Mouse (Mus musculus) embryonic facial prominence, embryonic 11.5 days (tissue): Measurements from ENCODE around the gene Zfp429. TPM values are rescaled to one million over a fixed set of nuclear protein-coding genes. Genes with fewer than 3 reads are reported as not detected.
"Not testable (repeated sequence)": the region's sequence is repeated elsewhere in the genome, so short reads cannot be mapped to it uniquely, and the experiment has no call there.

Source experiments
- ATAC-seq: fragments of 200-750 bp; cut with Nextera tagmentation; replicated peaks from 2 replicates; pipeline ENCODE4 v1.8.0; 2017; ENCODE audit warnings: low read depth; ENCODE audit not compliant: insufficient number of reproducible peaks, low FRiP score, low TSS enrichment
- DNase-seq: peaks from one replicate; pipeline ENCODE4 v3.0.0-alpha.2; 2015; ENCODE audit warnings: low spot score
- H3K27ac ChIP-seq: fragments of 300-500 bp; sonication (generic); replicated peaks from 2 replicates; pipeline ENCODE4 v1.5.1; 2014; ENCODE audit warnings: mild to moderate bottlenecking, low read depth, low read length, control low read depth
- H3K27me3 ChIP-seq: fragments of 300-500 bp; sonication (generic); 2 replicates; pipeline ENCODE4 v1.6.1; 2014; ENCODE audit warnings: mild to moderate bottlenecking, low read length, moderate library complexity, mixed read lengths; ENCODE audit not compliant: control insufficient read depth, insufficient read depth
- H3K36me3 ChIP-seq: fragments of 300-500 bp; sonication (generic); replicated peaks from 2 replicates; pipeline ENCODE4 v1.6.1; 2014; ENCODE audit warnings: low read depth, mild to moderate bottlenecking, low read length, moderate library complexity, mixed read lengths; ENCODE audit not compliant: control insufficient read depth, insufficient read depth
- H3K4me1 ChIP-seq: fragments of 300-500 bp; sonication (generic); 2 replicates; pipeline ENCODE4 v1.6.1; 2014; ENCODE audit warnings: low read length, mixed read lengths; ENCODE audit not compliant: control insufficient read depth, insufficient read depth
- H3K4me2 ChIP-seq: fragments of 300-500 bp; sonication (generic); 2 replicates; pipeline ENCODE4 v1.6.1; 2014; ENCODE audit warnings: low read depth, mild to moderate bottlenecking, control low read depth, low read length, moderate library complexity
- H3K4me3 ChIP-seq: fragments of 300-500 bp; sonication (generic); 2 replicates; pipeline ENCODE4 v1.5.1; 2014; ENCODE audit warnings: low read depth, low read length, control low read depth
- H3K9ac ChIP-seq: fragments of 300-500 bp; sonication (generic); replicated peaks from 2 replicates; pipeline ENCODE4 v1.6.1; 2014; ENCODE audit warnings: mild to moderate bottlenecking, control low read depth, low read length
- H3K9me3 ChIP-seq: fragments of 300-500 bp; sonication (generic); replicated peaks from 2 replicates; pipeline ENCODE4 v1.6.1; 2016; ENCODE audit warnings: mild to moderate bottlenecking, low read length, inconsistent platforms, mixed read lengths; ENCODE audit not compliant: control insufficient read depth
- WGBS: fragments of 180-500 bp; shearing (Covaris S2); extraction: QIAGEN DNeasy Blood & Tissue Kit; methylation state at CpG from one replicate; pipeline ENCODE4 v1.1.7; 2014; 5-methylcytosine and 5-hydroxymethylcytosine counted together
- polyA plus RNA-seq: library from polyadenylated mRNA; unstranded; fragments of >200 nt; fragmentation: Nextera tagmentation; extraction: Ambion mirVana; gene quantifications from 2 replicates; pipeline ENCODE4 v1.2.1, GENCODE M21; 2014

Zfp429 gene
- polyA plus RNA-seq, 1 experiment from 2014 or later = 6.1 TPM

DNA sequence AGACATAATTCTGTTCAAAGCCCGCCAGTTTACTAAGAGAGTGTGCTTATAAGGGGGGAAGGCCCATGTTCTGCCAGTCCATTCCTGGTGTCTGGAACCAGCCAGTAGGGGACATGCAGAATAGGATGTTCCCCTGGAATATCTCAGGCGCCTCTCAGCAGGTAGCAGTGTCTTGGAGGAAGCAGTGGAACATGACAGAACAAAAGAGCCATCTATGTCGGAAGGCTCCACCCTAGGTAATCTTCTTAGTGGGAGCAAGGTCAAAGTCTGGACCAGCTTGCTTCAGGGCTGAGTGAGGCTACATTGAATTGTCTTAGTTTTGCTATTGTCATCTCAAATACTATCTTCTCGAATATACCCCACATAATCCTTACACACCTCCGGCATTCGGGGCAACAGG is 16.1 kb upstream of the Zfp429 start:
- H3K9me3 ChIP-seq = no peaks in the 10 kb centered on the region
- H3K27me3 ChIP-seq = no peaks in the 10 kb centered on the region
- DNase-seq (no peak), ATAC-seq (no peak)
- WGBS = 90% methylated on average over 6 of the region's 6 CpGs
- H3K4me3 ChIP-seq = no peak overlapping the region
- H3K4me1 ChIP-seq = no peaks in the 10 kb centered on the region
- no peak overlapping the region for H3K4me2 ChIP-seq
- no peak overlapping the region for H3K9ac ChIP-seq
- H3K36me3 ChIP-seq = no peaks in the 10 kb centered on the region
- no peak overlapping the region for H3K27ac ChIP-seq

DNA sequence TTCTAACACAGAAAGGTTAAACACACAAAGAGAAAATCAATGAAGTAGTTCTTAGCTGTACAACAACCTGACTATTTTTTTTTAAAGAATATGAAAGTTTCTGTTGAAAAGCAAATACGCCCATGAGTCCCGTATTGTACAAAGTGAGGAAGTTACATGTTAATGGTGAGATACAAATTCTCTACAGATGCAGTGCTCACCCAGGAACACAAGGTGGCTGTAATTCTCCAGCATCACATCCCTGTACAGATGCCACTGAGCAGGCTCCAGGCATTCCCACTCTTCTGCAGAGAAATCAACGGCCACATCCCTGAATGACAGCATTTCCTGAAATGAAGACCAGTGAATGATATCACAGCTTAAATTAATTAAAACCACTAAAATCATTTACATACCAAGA is 14.0 kb upstream of the Zfp429 start:
- H3K4me3 ChIP-seq, H3K27ac ChIP-seq, H3K4me2 ChIP-seq, H3K4me1 ChIP-seq, H3K27me3 ChIP-seq, H3K36me3 ChIP-seq, DNase-seq, H3K9me3 ChIP-seq, ATAC-seq, H3K9ac ChIP-seq: not testable (repeated sequence)
- WGBS = 79% methylated on average over 3 of the region's 3 CpGs

DNA sequence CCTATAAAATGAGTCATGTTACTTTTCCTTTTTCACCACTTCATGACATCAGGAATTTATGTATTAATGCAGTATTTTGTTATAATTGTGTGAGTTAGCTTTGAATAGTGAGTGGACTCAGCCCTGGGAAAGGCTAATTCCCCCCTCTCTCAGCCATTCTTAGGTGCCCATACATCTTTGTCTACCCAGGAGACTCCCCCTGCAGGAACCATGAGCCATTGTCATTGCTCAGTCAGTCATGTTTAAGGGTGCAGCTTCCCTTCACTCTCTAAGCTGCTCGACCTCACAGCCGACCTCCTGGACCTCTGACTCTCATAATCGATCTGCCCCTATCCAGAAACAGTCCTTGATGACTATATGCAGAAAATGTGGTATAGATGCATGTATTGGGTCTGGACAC is 23.4 kb downstream of the Zfp429 start:
- WGBS = 81% methylated on average over 3 of the region's 3 CpGs
- not testable (repeated sequence) for H3K4me2 ChIP-seq, H3K27me3 ChIP-seq, ATAC-seq, H3K27ac ChIP-seq, DNase-seq, H3K4me3 ChIP-seq, H3K9ac ChIP-seq, H3K9me3 ChIP-seq, H3K4me1 ChIP-seq, H3K36me3 ChIP-seq

- H3K9ac ChIP-seq = not testable (repeated sequence)
- WGBS = 17% methylated on average over 14 of the region's 15 CpGs
- DNase-seq = peak; percentile 83
These were observed 24.3 kb downstream of the Zfp429 start, which contains the start of the genes Gm28041 and Zfp456 for GRCm38 (mm10) chr13:67375050-67375911. TSS of gene Gm28041 (minus strand) at chr13:67375733. TSS of gene Zfp456 (minus strand) at chr13:67375810.

DNA sequence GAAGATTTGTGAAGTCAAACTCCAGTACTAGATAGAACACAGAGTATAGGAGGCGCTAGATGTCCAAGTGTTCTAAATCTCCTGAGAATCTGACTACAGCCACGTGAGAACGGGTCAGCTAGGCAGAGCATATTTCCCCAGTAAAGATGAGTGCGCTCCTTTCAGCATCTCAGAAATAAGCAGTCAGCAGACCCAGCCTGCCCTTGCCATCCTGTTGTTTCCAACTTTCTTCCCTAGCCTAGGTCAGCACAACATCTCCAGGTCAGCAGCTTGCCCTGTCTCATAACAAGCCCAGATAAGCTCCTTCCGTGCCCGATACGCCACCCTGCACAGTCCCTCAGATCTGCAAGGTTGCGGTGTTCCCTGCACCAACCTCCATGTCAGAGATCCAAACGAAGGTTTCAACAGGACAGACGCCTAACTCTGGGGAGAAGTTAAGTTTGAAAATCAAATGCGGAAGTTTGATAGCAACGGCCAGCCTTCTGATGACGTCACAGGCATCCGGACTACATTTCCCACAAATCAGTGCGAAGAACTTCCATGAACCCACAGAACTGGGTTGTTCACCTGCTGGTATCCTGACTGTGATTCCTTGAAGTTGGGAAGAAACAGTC is 39.4 kb downstream of the Zfp429 start, which contains the start of the genes Gm28044 and Zfp953:
Gene Gm28044 (minus strand): TSS at position 406 of the 614 bp plus-strand sequence.
Gene Zfp953 (minus strand): TSS at position 475 of the 614 bp plus-strand sequence.
- under 1% methylated on average over 15 of the region's 15 CpGs for WGBS
- H3K4me1 ChIP-seq = no peaks in the 10 kb centered on the region
- peak; percentile 91 for ATAC-seq
- H3K27me3 ChIP-seq = no peaks in the 10 kb centered on the region
- no peaks in the 10 kb centered on the region for H3K36me3 ChIP-seq
- peak; percentile 95 for DNase-seq
- H3K9ac ChIP-seq = peak within 1 kb of the TSS; percentile 67
- H3K27ac ChIP-seq = no peak within 1 kb of the TSS
- peak within 1 kb of the TSS; percentile 44 for H3K4me2 ChIP-seq
- no peaks in the 10 kb centered on the region for H3K9me3 ChIP-seq
- H3K4me3 ChIP-seq = peak within 1 kb of the TSS; percentile 67

More at GRCm38 (mm10) chr13:67375050-67375911, 24.3 kb downstream of the Zfp429 start, which contains the start of the genes Gm28041 and Zfp456:
- H3K27me3 ChIP-seq, H3K4me1 ChIP-seq, H3K9me3 ChIP-seq, H3K36me3 ChIP-seq, H3K27ac ChIP-seq: not testable (repeated sequence)
- peak; percentile 92 for ATAC-seq
- peak within 1 kb of the TSS; percentile 53 for H3K4me2 ChIP-seq
- peak within 1 kb of the TSS; percentile 33 for H3K4me3 ChIP-seq

- no peaks in the 10 kb centered on the region for H3K27me3 ChIP-seq
- H3K27ac ChIP-seq = no peak overlapping the region
- no peak for ATAC-seq
- H3K4me3 ChIP-seq = no peak overlapping the region
- no peak overlapping the region for H3K9ac ChIP-seq
- DNase-seq = no peak
- no peaks in the 10 kb centered on the region for H3K36me3 ChIP-seq
- no peak overlapping the region for H3K4me2 ChIP-seq
- H3K4me1 ChIP-seq = no peaks in the 10 kb centered on the region
- no peaks in the 10 kb centered on the region for H3K9me3 ChIP-seq
These were observed 47.8 kb downstream of the Zfp429 start for GRCm38 (mm10) chr13:67351854-67352253.

DNA sequence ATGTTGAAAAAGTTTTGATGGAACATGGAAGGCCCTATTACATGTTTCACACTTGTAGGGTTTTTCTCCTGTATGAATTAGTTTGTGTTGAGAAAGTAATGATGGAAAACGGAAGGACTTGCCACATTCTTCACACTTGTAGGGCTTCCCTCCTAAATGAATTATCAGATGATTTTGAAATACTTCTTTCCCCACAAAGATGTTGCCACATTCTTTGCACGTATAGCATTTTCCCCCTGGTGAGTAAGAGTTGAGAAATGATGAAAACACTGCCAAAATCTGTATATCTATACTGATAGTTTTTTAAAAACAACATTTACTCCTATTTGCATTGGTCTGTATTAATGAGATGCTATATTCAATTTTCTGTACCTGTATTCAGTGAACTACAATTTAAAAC is 56.2 kb downstream of the Zfp429 start:
- no peak overlapping the region for H3K4me2 ChIP-seq
- no peaks in the 10 kb centered on the region for H3K9me3 ChIP-seq
- no peak for ATAC-seq
- no peak overlapping the region for H3K9ac ChIP-seq
- 87% methylated on average over 2 of the region's 2 CpGs for WGBS
- no peaks in the 10 kb centered on the region for H3K4me1 ChIP-seq
- no peak for DNase-seq
- H3K36me3 ChIP-seq = no peaks in the 10 kb centered on the region
- no peak overlapping the region for H3K27ac ChIP-seq
- no peaks in the 10 kb centered on the region for H3K27me3 ChIP-seq
- no peak overlapping the region for H3K4me3 ChIP-seq
